Mouse (Mus musculus) ovary, adult 18-20 months (tissue): ENCODE results near the gene Nploc4.

ENCODE experiments used
- DNase-seq: peaks from one replicate; pipeline ENCODE4 v3.0.0; 2022; ENCODE audit warnings: low spot score, mixed read lengths

The Nploc4 gene

DNA sequence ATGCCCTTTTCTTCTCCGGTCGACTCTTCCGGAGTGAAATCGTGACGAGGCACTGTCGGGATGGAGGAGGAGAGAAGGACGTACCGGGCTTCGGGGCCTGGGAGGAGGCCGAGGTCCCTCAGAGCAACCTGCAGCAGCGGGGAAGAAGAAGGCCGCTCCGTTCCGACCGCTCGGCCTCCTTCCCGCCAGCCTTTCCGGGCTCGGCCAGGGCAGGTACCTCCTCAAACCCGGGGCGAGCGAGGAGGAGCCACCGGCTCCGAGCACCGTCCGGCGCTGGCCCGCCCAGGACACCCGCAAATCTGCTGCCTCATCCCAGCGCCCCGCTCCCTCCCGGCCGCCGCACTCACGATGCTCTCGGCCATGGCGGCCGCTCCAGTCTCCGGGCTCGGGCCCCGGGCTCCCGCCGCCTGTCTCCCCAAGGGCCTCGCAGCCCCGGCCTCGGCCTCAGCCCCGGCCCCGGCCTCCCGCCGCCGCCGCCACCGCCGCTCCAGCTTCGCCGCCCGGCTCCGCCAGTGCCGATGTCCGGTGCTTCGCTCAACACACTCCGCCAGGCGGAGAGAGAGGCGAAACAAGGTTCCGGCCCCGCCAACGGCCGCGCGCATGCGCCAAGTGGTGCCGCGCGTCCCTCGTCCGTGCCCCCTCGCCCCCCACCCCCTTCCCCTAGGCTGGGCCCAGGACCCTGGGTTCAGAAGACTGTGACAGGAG, at the start of gene Nploc4:
TSS of gene Nploc4 (minus strand) at position 557 of the 705 bp plus-strand sequence.
- DNase-seq = peak; percentile 75

DNA sequence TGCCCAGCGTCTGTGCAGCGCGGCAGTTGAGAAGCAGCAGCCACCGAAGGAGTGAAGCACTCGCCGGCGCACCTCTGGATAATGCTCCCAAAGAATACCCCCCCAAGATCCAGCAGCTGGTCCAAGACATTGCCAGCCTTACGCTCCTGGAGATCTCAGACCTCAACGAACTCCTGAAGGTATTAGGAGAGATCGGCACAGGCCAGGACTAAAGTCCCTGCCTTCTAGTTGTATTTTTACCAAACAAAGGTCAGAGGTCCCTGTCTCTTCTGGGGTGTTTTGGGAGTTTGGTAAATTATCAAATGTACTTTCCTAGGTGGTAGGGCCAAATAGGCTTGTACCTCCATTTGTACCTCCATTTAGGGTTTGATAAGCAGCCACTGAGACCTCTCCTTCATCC, 47.7 kb upstream of the Nploc4 start:
- no peak for DNase-seq

DNA sequence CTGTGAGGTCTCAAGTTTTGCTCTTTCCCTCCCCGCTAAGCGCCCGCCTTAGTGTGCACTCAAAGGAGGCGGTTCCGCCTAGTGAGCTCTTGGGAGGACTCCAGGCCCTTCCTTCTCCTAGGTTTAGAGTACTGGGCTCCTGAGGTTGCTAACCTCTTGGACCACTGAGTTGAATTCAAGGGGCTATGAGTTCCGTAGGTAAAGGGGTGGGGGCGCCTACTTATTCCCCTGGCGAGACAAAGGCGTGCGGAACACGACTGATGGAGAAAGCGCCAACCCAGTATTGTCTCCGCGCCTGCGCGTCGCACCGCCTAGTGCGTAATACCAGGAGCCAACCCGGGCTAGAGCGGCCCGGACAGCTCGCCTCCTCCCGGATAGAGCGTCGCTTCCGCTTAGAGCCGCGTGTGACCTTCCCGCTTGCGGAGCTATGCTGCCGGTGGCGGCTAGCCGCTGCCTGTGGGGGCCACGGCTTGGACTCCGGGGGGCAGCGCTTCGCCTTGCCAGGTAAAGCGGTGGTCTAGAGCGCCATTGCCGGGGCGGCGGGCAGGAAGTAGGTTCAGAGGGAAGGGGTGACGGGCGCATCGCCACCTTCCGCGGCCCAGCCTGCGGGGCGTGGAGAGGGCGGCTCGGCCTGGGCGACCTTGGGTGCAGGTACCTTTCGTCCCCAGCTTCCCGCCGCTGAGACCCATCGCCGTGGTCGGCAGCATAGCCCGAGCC, 46.9 kb upstream of the Nploc4 start, which contains the start of gene Mrpl12:
TSS of gene Mrpl12 (plus strand) at position 349 of the 717 bp plus-strand sequence.
- DNase-seq = peak; percentile 83

DNA sequence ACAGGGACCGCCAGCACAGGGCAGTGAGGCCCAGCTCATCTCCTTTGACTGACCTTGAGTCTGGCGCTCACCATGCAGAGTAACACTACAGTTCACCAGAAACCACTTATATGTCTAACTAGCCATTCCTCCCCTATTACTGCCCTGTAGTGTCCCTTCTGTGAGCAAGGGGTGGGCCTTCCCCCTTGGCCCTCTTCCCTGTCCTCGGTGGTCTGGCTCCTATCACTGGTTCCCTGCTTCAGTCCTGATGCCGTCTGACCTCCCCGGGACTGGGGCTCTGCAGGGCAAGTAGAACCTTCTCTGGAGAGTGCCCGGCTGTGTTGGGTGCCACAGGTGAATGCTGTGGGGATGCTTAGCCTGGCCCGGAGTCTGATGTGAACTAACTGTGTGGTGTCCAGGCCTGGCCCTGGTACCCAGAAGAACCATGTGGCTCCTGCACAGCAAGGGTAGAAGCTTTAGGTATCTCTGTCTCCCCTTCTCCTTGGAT, 46.0 kb upstream of the Nploc4 start:
- no peak for DNase-seq

GRCm38 (mm10) chr11:120472052-120472451, 34.5 kb upstream of the Nploc4 start:
- no peak for DNase-seq

DNA sequence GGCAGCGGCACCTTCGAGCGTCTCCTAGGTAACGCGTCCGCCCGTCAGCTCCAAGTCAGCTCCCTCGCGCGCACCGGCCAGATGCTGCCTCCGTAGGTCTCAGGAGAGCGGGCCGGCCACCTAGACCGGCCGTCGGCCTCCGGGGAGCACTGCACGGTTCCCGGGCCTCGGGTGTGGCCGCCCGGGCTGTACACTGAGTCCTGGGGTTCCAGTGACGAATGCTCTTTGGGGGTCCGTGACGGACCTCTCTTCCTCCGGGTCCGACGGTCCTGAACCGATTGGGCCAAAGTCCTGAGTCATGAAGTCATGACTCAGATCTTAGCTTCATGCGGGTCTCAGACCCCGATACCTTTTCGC, 30.2 kb upstream of the Nploc4 start:
- no peak for DNase-seq

DNA sequence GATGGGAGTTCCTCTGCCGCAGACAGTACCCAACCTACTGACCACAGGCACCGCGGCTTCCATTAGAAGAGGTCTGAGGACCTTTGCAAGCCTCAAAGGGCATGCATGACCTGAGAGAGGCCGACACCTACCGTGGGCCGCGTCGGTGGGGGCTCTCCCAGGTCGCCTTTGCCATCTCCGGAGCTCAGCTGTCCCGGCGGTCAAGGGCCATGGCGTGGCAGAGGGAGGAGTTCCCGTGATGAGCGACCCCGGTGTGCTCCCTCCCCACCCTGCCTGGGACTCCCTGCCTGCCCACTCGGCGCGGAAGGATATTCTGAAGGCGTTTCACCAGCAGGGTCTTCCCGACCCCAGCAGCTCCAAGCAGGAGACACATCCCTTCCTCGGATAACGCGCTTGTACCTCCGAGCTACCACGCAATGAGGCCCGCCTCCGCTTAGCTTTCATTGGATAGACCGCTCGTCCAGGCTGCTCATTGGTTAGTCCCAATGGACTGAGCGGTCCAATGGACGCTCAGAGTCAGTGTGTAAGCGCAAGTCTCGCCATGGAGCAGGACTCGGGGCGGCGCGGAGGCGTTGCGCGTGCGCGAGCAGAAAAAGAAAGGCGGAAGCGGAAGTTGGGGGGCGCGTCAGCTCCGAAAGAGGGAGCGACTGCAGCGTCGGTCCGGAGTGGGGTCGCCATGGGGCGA, 29.7 kb upstream of the Nploc4 start, which contains the start of gene Arl16:
TSS of gene Arl16 (minus strand) at position 557 of the 685 bp plus-strand sequence.
- peak; percentile 92 for DNase-seq

DNA sequence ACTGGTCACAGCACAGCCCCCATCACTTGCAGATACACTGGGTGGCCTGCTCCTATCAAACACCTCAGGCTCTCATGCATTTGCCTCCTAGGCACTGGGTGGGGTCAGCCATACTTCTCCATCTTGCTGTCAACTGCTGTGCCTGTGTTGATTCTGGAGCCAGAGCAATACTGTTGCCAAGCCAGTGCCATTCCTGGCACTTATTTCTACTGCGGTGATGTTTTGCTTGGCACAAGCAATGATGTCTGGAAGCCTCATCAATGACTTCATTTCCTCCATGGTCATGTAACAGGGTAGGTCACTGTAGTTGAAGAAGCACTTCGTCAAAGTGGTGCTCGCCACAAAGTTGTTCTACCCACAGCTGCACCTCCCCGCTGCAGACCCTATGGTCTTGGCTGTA, 28.0 kb upstream of the Nploc4 start:
- DNase-seq = no peak

GRCm38 (mm10) chr11:120464365-120464764, 26.9 kb upstream of the Nploc4 start:
- DNase-seq = no peak

GRCm38 (mm10) chr11:120463536-120463935, 26.0 kb upstream of the Nploc4 start:
- DNase-seq = no peak

DNA sequence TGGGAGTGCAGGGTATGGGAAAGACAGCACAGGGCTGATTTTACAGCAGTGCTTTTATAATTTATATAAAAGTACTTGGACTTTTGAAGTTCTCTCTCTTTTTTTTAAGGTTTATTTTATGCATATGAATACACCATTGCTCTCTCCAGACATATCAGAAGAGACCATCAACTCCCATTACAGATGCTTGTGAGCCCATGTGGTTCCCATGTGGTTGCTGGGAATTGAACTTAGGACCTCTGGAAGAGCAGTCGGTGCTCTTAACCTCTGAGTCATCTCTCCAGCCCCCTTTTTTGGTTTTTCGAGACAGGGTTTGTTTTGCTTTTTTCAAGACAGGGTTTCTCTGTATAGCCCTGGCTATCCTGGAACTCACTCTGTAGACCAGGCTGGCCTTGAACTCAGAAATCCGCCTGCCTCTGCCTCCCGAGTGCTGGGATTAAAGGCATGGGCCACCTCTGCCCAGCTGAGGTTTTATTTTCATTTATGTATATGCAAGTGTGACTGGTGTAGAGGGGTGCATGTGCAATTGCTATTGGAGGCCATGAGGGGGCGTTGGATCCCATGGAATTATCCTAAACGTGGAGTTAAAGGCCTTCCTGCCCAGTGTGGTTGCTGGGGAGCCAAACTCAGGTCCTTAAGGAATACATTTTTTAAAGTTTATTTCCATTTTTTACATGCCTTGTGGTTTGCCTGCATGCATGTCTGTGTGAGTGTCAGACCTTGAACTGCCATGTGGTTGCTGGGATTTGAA, 21.5 kb upstream of the Nploc4 start:
- no peak for DNase-seq

- peak; percentile 51 for DNase-seq
Observed at GRCm38 (mm10) chr11:120457772-120458751, 20.6 kb upstream of the Nploc4 start, which contains the start of the genes Oxld1 and Ccdc137. Gene Oxld1 (minus strand): TSS chr11:120458068. Gene Ccdc137 (plus strand): TSS chr11:120458115.

DNA sequence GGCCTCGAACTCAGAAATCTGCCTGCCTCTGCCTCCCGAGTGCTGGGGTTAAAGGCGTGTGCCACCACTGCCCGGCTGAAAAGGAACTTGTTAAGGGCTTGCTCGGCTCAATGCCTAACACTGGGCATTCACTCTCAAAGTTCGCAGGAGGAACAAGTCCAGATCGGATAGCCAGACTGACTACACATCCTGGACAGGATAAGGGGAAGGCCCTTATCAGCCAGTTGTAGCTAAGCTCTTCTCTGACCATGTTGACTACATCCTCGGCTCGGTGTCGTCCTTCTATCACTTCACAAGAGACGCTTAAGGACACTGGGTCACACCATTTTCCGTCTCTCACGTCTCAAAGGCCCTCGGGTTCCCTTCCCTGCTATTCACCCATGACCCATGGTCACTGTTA, 19.9 kb upstream of the Nploc4 start:
- no peak for DNase-seq

- DNase-seq = no peak
Observed at GRCm38 (mm10) chr11:120455413-120455812, 17.9 kb upstream of the Nploc4 start.

DNA sequence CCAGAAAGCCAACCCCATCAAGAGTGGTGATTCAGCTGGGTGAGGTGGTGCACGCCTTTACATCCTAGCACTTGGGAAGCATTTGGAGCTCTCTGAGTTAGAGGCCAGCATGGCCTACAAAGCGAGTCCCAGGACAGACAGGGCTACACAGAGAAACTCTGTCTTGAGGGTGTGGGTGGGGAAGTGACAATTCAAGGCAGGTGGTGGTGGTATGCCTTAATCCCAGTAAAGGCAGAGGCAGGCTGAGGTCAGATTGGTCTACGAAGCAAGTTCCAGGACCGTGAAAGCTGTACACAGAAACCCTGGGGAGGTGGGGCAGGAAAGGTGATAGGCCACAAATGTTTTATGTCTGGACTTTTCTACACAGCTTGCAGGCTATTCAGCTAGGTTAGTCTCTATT, 17.5 kb upstream of the Nploc4 start:
- DNase-seq = no peak

- no peak for DNase-seq
Observed at GRCm38 (mm10) chr11:120453306-120453705, 15.8 kb upstream of the Nploc4 start, which contains the start of gene Pde6g. Gene Pde6g (minus strand): TSS chr11:120453500.

DNA sequence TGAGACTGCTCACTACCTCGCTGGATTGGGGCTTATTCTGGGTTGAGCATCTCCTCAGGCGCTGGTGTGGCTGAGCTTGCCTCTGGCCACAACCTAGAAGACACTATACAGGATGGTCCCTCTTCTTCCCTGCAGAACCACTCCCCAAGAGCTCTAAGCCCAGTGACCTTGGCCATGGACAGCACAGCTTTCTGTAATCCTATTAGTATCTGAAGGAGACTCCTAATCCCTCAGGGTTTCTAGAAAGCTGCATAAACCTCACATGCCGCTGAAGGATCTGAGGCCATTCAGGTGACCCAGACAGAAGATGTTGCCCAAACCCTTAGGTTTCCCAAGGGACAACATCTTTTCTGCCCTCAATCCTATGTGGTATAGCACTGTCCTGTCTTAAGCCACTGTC, 14.7 kb upstream of the Nploc4 start:
- no peak for DNase-seq

DNA sequence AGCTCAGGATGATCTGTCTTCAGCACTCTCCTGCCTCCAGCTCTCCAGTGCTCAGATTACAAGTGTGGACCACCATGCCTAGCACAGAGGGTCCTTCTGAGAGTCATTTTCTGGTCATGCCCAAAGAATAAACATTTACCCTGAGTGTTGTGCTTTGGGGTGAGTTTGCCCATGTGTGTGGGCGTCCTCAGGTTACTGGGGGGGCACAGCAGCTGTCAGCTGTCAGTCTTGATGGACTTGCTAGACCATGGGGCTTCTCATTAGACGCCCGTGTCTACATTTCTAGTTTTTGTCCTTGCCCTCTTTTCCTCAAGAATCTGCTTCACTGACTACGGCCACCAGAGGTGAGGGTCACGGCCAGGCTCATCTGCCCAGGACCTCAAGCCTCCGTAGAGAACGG, 9.7 kb upstream of the Nploc4 start:
- no peak for DNase-seq

GRCm38 (mm10) chr11:120445475-120445874, 8.0 kb upstream of the Nploc4 start:
- no peak for DNase-seq

- DNase-seq = no peak
Observed at GRCm38 (mm10) chr11:120444106-120444505, 6.6 kb upstream of the Nploc4 start.
